Mouse (Mus musculus): ENCODE data around the gene Dffb. TPM values are rescaled to one million over a fixed set of nuclear protein-coding genes. Genes with fewer than 3 reads are reported as not detected.

Dffb gene
- polyA plus RNA-seq, 1 experiment from 2014 or later: 15.1 TPM

DNA sequence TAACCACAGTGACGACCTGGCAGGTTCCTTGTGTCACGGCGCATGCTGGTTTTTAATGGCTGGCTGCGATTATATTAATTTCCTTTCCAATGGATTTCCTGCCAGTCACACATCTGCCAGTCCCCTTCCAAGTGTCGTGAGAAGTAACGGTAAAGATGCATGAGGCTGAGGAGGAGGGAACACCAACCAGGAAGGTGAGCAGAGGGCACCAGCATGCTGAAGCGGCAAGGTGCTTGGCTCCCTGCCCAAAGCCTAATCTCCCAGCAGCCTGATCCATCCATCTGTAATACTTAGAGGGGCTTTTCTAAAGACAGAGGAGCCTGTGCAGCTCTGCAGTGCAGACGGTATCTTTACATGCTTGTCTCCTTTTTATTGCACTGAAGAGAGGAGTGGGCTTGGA, 19.3 kb downstream of the Dffb start:
- Histone ChIP-seq H3K27me3 (replicated peaks; ENCODE audit: control insufficient read depth, insufficient read depth, low read length) (peaks cover 3% of the 10 kb centered on the region; the same call in 1 of the 2 replicates), H3K27ac (ENCODE audit: low read depth) (no peak overlapping the region), H3K4me2 (ENCODE audit: low read length) (no peak overlapping the region), H3K4me1 (replicated peaks; ENCODE audit: control insufficient read depth, insufficient read depth, low read length) (peaks cover 11% of the 10 kb centered on the region; the same call in 1 of the 2 replicates), H3K36me3 (ENCODE audit: control insufficient read depth, insufficient read depth, low read length) (peaks cover 12% of the 10 kb centered on the region), H3K9me3 (ENCODE audit: control insufficient read depth, low read length) (no peaks in the 10 kb centered on the region), H3K9ac (ENCODE audit: low read length) (no peak overlapping the region), H3K4me3 (ENCODE audit: low read depth, low read length) (no peak overlapping the region)
- ATAC-seq (replicated peaks; ENCODE audit: low FRiP score, low TSS enrichment, low read depth) (no peak), DNase-seq (ENCODE audit: low spot score) (no peak)
- 79% methylated on average over 8 of the region's 8 CpGs for WGBS

DNA sequence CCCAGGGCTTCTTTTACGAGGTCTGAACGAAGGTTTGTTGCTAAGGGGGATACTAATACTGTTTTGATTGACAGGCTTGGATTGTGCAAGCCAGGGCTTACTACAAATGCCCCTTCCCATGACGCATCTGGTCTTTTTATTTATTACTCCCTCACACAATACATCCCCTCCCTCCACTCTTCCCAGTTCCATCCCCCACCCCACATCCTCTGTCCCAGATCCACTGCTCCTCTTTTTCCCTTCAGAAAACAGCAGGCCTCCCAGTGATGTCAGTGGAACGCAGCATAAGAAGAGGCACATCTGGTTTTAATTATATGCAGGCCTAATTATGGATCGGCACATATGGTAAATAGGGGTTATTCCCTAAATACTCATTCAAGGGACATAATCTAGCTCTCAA, 23.2 kb downstream of the Dffb start:
- H3K4me3 ChIP-seq (ENCODE audit: low read depth, low read length): no peak overlapping the region
- no peaks in the 10 kb centered on the region for H3K4me1 ChIP-seq (replicated peaks; ENCODE audit: control insufficient read depth, insufficient read depth, low read length)
- H3K9ac ChIP-seq (ENCODE audit: low read length): no peak overlapping the region
- 58% methylated on average over 5 of the region's 5 CpGs for WGBS
- no peaks in the 10 kb centered on the region for H3K36me3 ChIP-seq (ENCODE audit: control insufficient read depth, insufficient read depth, low read length)
- no peak for DNase-seq (ENCODE audit: low spot score)
- H3K9me3 ChIP-seq (ENCODE audit: control insufficient read depth, low read length): no peaks in the 10 kb centered on the region
- peaks cover 3% of the 10 kb centered on the region; the same call in 1 of the 2 replicates for H3K27me3 ChIP-seq (replicated peaks; ENCODE audit: control insufficient read depth, insufficient read depth, low read length)
- no peak for ATAC-seq (replicated peaks; ENCODE audit: low FRiP score, low TSS enrichment, low read depth)
- H3K4me2 ChIP-seq (ENCODE audit: low read length): no peak overlapping the region
- no peak overlapping the region for H3K27ac ChIP-seq (ENCODE audit: low read depth)

GRCm38 (mm10) chr4:153951150-153951549, 23.8 kb downstream of the Dffb start:
- H3K4me1 ChIP-seq (replicated peaks; ENCODE audit: control insufficient read depth, insufficient read depth, low read length): no peaks in the 10 kb centered on the region
- no peak overlapping the region for H3K4me2 ChIP-seq (ENCODE audit: low read length)
- H3K36me3 ChIP-seq (ENCODE audit: control insufficient read depth, insufficient read depth, low read length): no peaks in the 10 kb centered on the region
- H3K27ac ChIP-seq (ENCODE audit: low read depth): no peak overlapping the region
- ATAC-seq (replicated peaks; ENCODE audit: low FRiP score, low TSS enrichment, low read depth): no peak
- WGBS: 63% methylated on average over 3 of the region's 3 CpGs
- H3K9me3 ChIP-seq (ENCODE audit: control insufficient read depth, low read length): no peaks in the 10 kb centered on the region
- no peak overlapping the region for H3K4me3 ChIP-seq (ENCODE audit: low read depth, low read length)
- no peak for DNase-seq (ENCODE audit: low spot score)
- H3K9ac ChIP-seq (ENCODE audit: low read length): no peak overlapping the region
- peaks cover 3% of the 10 kb centered on the region; the same call in 1 of the 2 replicates for H3K27me3 ChIP-seq (replicated peaks; ENCODE audit: control insufficient read depth, insufficient read depth, low read length)

DNA sequence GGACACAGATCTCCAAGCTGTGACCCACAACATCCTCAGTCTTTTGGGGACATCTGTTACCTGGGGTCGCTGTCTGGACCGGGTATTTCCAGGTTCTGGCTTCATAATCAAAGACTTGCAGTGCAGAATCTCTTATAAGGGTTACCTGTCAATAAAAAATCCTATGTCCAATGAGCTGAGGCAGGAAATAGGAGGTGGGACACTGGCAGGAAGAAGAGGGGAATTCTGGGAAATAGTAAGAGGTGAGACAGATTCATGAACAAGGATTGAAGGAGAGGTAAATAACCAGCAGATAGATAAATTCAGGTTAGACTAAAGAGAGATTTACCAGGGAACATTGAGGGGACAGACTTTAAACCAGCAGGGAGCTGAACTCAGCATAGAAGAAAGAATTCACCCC, 24.6 kb downstream of the Dffb start:
- Histone ChIP-seq H3K36me3 (ENCODE audit: control insufficient read depth, insufficient read depth, low read length) (no peaks in the 10 kb centered on the region), H3K9me3 (ENCODE audit: control insufficient read depth, low read length) (no peaks in the 10 kb centered on the region), H3K27ac (ENCODE audit: low read depth) (no peak overlapping the region), H3K4me3 (ENCODE audit: low read depth, low read length) (no peak overlapping the region), H3K4me1 (replicated peaks; ENCODE audit: control insufficient read depth, insufficient read depth, low read length) (no peaks in the 10 kb centered on the region), H3K27me3 (replicated peaks; ENCODE audit: control insufficient read depth, insufficient read depth, low read length) (peaks cover 2% of the 10 kb centered on the region; the same call in 1 of the 2 replicates), H3K4me2 (ENCODE audit: low read length) (no peak overlapping the region), H3K9ac (ENCODE audit: low read length) (no peak overlapping the region)
- ATAC-seq (replicated peaks; ENCODE audit: low FRiP score, low TSS enrichment, low read depth) (no peak), DNase-seq (ENCODE audit: low spot score) (no peak)
- 75% methylated on average over 2 of the region's 2 CpGs for WGBS

GRCm38 (mm10) chr4:153945741-153946140, 29.2 kb downstream of the Dffb start:
- no peak for DNase-seq (ENCODE audit: low spot score)
- Histone ChIP-seq H3K27ac (ENCODE audit: low read depth) (no peak overlapping the region), H3K36me3 (ENCODE audit: control insufficient read depth, insufficient read depth, low read length) (no peaks in the 10 kb centered on the region), H3K4me1 (replicated peaks; ENCODE audit: control insufficient read depth, insufficient read depth, low read length) (no peaks in the 10 kb centered on the region), H3K9ac (ENCODE audit: low read length) (no peak overlapping the region), H3K27me3 (replicated peaks; ENCODE audit: control insufficient read depth, insufficient read depth, low read length) (no peaks in the 10 kb centered on the region), H3K4me3 (ENCODE audit: low read depth, low read length) (no peak overlapping the region), H3K9me3 (ENCODE audit: control insufficient read depth, low read length) (no peaks in the 10 kb centered on the region), H3K4me2 (ENCODE audit: low read length) (no peak overlapping the region)
- no peak for ATAC-seq (replicated peaks; ENCODE audit: low FRiP score, low TSS enrichment, low read depth)
- 74% methylated on average over 6 of the region's 6 CpGs for WGBS

DNA sequence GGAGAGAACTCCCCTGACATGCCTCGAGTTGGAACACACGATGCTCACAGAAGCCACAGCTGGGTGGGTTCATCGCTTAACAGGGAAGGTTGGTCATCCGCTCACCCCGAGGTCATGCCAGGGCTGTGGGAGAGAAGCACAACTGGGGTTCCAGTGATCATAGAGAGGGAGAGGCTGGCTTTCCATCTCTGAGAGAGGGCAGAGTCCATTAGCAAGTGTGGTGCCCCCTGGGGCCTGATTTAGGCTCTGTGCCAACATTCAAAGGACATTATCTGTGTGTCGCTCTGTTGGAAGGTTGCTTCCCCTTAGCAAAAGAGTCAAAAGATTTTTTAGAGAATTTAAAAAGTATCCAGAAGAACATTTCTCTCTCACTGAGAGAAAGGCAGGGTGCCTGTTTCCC, 30.7 kb downstream of the Dffb start:
- DNase-seq (ENCODE audit: low spot score) (no peak), ATAC-seq (replicated peaks; ENCODE audit: low FRiP score, low TSS enrichment, low read depth) (no peak)
- no peak overlapping the region for H3K27ac ChIP-seq (ENCODE audit: low read depth)
- H3K4me1 ChIP-seq (replicated peaks; ENCODE audit: control insufficient read depth, insufficient read depth, low read length): no peaks in the 10 kb centered on the region
- no peak overlapping the region for H3K4me2 ChIP-seq (ENCODE audit: low read length)
- H3K9ac ChIP-seq (ENCODE audit: low read length): no peak overlapping the region
- 54% methylated on average over 6 of the region's 6 CpGs for WGBS
- H3K27me3 ChIP-seq (replicated peaks; ENCODE audit: control insufficient read depth, insufficient read depth, low read length): no peaks in the 10 kb centered on the region
- H3K9me3 ChIP-seq (ENCODE audit: control insufficient read depth, low read length): no peaks in the 10 kb centered on the region
- H3K36me3 ChIP-seq (ENCODE audit: control insufficient read depth, insufficient read depth, low read length): no peaks in the 10 kb centered on the region
- H3K4me3 ChIP-seq (ENCODE audit: low read depth, low read length): no peak overlapping the region

DNA sequence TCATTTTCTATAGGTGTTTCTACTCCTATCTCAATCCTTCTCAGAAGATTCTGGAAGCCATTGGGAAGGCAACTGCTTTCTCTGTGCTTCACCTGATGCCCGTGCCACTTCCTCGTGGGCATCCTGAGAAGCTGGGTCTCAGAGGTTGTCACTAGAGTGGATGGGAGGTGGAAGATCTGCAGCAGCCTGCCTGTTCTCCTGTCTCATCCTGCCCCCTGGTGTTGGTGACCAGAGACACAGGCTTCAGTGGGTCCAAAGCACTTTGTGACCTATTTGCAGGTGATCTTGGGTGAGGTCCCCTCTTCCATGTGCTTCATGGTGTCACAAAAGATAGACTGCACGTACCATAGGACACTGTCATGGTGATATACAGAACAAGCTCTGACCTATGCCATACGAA, 31.7 kb downstream of the Dffb start:
- no peak for ATAC-seq (replicated peaks; ENCODE audit: low FRiP score, low TSS enrichment, low read depth)
- no peaks in the 10 kb centered on the region for H3K9me3 ChIP-seq (ENCODE audit: control insufficient read depth, low read length)
- H3K9ac ChIP-seq (ENCODE audit: low read length): no peak overlapping the region
- no peaks in the 10 kb centered on the region for H3K27me3 ChIP-seq (replicated peaks; ENCODE audit: control insufficient read depth, insufficient read depth, low read length)
- H3K36me3 ChIP-seq (ENCODE audit: control insufficient read depth, insufficient read depth, low read length): no peaks in the 10 kb centered on the region
- peak; percentile 64 for DNase-seq (ENCODE audit: low spot score)
- H3K27ac ChIP-seq (ENCODE audit: low read depth): no peak overlapping the region
- H3K4me3 ChIP-seq (ENCODE audit: low read depth, low read length): no peak overlapping the region
- 64% methylated on average over 4 of the region's 4 CpGs for WGBS
- H3K4me1 ChIP-seq (replicated peaks; ENCODE audit: control insufficient read depth, insufficient read depth, low read length): no peaks in the 10 kb centered on the region
- H3K4me2 ChIP-seq (ENCODE audit: low read length): no peak overlapping the region

GRCm38 (mm10) chr4:153929921-153930320, 45.0 kb downstream of the Dffb start:
- Histone ChIP-seq H3K4me2 (ENCODE audit: low read length) (no peak overlapping the region), H3K9me3 (ENCODE audit: control insufficient read depth, low read length) (no peaks in the 10 kb centered on the region), H3K27me3 (replicated peaks; ENCODE audit: control insufficient read depth, insufficient read depth, low read length) (no peaks in the 10 kb centered on the region), H3K27ac (ENCODE audit: low read depth) (no peak overlapping the region), H3K36me3 (ENCODE audit: control insufficient read depth, insufficient read depth, low read length) (no peaks in the 10 kb centered on the region), H3K4me3 (ENCODE audit: low read depth, low read length) (no peak overlapping the region), H3K9ac (ENCODE audit: low read length) (no peak overlapping the region), H3K4me1 (replicated peaks; ENCODE audit: control insufficient read depth, insufficient read depth, low read length) (no peaks in the 10 kb centered on the region)
- DNase-seq (ENCODE audit: low spot score): no peak
- no peak for ATAC-seq (replicated peaks; ENCODE audit: low FRiP score, low TSS enrichment, low read depth)
- WGBS: 65% methylated on average over 4 of the region's 4 CpGs

GRCm38 (mm10) chr4:153929425-153929824, 45.5 kb downstream of the Dffb start:
- no peak overlapping the region for H3K4me3 ChIP-seq (ENCODE audit: low read depth, low read length)
- no peak overlapping the region for H3K4me2 ChIP-seq (ENCODE audit: low read length)
- no peaks in the 10 kb centered on the region for H3K4me1 ChIP-seq (replicated peaks; ENCODE audit: control insufficient read depth, insufficient read depth, low read length)
- H3K27ac ChIP-seq (ENCODE audit: low read depth): no peak overlapping the region
- H3K9ac ChIP-seq (ENCODE audit: low read length): no peak overlapping the region
- H3K36me3 ChIP-seq (ENCODE audit: control insufficient read depth, insufficient read depth, low read length): no peaks in the 10 kb centered on the region
- no peaks in the 10 kb centered on the region for H3K27me3 ChIP-seq (replicated peaks; ENCODE audit: control insufficient read depth, insufficient read depth, low read length)
- DNase-seq (ENCODE audit: low spot score) (no peak), ATAC-seq (replicated peaks; ENCODE audit: low FRiP score, low TSS enrichment, low read depth) (no peak)
- H3K9me3 ChIP-seq (ENCODE audit: control insufficient read depth, low read length): no peaks in the 10 kb centered on the region
- 60% methylated on average over 10 of the region's 10 CpGs for WGBS

All from intestine, embryonic 14.5 days (tissue).